Mouse (Mus musculus) embryo, embryonic 11 days (tissue): Measurements from ENCODE around the gene Dgkh.
"Not testable (repeated sequence)": the region's sequence is repeated elsewhere in the genome, so short reads cannot be mapped to it uniquely, and the experiment has no call there.

ENCODE experiments used
- DNase-seq: peaks from one replicate; pipeline ENCODE4 v3.0.0-alpha.2; 2015

Dgkh gene

GRCm38 (mm10) chr14:78732617-78733312 is at the start of gene Dgkh:
Dgkh (minus strand) TSS chr14:78732776.
- DNase-seq: peak; percentile 90

GRCm38 (mm10) chr14:78777215-78777614 is 44.6 kb upstream of the Dgkh start:
- DNase-seq: peak; percentile 7

DNA sequence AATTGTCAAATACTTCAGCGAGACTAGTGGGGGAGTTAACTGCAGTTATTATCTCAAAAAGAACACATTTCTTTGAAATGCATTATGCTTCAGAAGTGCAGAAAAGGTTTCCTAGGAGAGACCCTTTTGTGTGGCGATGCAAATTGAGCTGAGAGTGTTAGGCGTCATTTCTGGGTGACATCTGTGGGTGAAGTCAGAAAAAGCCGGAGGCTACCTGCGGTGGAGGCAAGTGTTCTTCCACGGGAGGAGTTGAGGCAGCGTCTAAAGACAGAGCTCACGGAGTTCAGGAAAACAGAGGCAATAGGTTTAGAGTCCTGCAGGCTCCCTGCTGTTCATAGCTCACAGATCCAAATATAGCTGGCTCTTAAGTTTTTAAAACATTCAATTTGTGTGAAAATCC is 44.1 kb upstream of the Dgkh start:
- DNase-seq: peak; percentile 19

DNA sequence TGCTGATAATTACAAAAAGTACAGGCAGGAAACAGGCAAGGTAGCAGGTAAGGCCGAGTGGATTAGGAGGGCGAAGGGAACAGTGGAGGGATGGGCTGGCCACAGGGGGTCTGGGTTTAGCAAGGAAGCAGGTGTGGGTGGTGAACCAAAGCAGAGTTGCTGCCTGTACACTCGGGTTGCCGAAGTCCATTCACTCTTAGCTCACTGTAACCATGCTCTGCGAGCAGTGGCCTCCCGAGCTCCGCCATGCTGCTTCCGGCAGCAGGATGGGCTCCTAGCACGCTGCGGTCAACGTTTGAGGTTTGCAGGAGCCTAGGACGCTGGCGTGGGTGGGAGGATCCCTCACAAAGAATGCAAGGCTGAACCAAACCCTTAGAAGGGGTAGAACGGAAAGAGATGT is 43.1 kb upstream of the Dgkh start:
- DNase-seq: peak; percentile 11

DNA sequence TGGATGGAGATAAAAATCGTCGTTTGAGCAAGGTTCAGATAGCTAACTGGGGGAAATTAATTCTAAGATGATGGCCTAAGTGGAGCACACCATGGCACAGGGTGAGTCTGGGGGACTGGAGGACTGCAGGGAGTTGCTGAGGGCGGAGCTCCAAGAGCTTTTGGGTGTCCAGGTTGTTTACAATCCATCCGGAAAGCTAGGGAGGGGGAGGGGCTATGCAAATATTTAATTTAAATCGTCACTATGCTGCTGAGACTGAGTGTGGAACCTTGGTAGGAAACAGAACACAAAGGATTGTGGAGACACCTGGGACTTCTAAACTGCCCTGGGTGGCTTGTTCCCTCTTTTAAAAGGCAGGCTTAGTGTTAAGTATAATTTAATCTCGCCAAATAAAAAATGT is 42.6 kb upstream of the Dgkh start:
- no peak for DNase-seq

- no peak for DNase-seq
These were observed 37.9 kb upstream of the Dgkh start for GRCm38 (mm10) chr14:78770457-78770856.

- no peak for DNase-seq
These were observed 28.5 kb upstream of the Dgkh start for GRCm38 (mm10) chr14:78761064-78761463.

- DNase-seq: peak; percentile 13
These were observed 26.9 kb upstream of the Dgkh start for GRCm38 (mm10) chr14:78759491-78759890.

- DNase-seq: no peak
These were observed 22.7 kb upstream of the Dgkh start for GRCm38 (mm10) chr14:78755316-78755715.

DNA sequence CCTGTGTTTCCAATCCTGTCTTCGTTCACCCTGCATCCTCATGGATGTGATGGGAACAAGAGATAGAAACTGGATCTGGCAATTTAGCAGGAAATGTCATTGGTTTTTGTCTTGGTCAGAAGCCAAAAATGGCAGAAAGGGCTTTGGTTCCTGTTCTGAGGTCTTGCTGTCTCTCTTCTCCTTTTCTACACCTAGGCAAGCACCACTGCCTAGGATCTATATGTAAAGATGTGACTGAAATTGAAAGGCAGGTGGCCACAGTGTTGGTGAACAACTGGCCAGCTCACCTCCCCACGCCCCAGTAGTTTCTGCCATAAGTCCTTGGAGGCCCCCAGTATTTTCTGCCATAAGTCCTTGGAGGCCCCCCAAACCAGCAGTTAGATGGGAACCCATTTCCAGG is 16.1 kb upstream of the Dgkh start:
- DNase-seq: no peak

- DNase-seq: no peak
These were observed 15.5 kb upstream of the Dgkh start for GRCm38 (mm10) chr14:78747969-78748651.

DNA sequence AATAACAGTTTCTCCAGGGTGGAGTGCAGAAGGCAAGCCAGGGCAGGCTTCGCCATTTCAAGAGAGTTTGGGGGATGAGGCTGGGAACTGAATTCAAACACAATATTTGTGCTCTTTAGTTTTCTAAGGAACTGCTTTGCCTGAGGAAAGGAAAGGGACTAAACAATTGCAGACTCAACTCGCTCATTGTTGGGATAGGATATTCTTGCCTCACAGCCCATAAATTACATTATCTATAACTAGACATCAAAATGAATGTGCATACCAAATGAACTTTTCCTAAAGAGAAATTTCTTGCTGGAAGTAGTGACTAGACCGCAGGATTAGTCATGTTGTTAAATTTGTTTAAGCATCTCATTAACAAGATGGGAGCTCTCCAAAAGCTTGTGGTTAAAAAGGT is 14.9 kb upstream of the Dgkh start:
- no peak for DNase-seq

DNA sequence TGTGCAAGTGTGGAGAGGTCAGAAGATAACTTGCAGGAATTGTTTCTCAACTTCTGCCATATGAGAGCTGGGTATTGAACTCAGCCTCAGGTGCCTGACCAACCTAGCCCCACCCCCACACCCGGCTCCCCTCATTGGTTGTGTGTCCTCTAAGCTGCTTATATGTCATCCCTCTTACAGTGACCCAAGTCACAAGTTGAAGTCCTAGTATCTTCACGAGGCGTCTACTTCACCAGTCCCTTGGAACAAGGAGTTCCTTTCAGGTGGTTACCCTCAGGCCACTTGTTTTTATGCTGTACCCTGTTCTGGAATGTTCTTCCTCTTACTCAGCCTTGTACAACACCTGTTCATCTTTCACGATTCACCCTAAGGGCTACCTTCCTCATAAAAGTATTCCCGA is 2.0 kb upstream of the Dgkh start:
- DNase-seq: no peak

DNA sequence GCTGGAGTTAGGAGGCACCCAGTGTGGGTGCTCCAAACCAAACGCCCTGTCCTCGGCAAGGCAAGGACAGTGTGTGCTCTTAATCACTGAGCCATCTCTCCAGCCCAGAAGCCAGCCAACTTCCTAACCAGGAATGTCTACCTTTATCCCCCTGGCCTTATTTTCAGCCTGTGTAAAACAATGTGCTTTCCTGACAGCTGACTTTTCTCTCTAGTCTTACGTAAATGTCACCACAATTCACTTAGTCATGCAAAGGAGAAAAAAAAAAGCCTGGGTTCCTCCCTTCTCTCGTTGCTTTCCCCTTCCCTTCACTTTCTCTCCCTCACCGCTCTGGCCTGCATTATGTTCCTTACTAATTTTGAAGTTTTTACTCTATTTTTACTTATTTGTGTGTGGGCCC is 1.6 kb upstream of the Dgkh start:
- DNase-seq: not testable (repeated sequence)

DNA sequence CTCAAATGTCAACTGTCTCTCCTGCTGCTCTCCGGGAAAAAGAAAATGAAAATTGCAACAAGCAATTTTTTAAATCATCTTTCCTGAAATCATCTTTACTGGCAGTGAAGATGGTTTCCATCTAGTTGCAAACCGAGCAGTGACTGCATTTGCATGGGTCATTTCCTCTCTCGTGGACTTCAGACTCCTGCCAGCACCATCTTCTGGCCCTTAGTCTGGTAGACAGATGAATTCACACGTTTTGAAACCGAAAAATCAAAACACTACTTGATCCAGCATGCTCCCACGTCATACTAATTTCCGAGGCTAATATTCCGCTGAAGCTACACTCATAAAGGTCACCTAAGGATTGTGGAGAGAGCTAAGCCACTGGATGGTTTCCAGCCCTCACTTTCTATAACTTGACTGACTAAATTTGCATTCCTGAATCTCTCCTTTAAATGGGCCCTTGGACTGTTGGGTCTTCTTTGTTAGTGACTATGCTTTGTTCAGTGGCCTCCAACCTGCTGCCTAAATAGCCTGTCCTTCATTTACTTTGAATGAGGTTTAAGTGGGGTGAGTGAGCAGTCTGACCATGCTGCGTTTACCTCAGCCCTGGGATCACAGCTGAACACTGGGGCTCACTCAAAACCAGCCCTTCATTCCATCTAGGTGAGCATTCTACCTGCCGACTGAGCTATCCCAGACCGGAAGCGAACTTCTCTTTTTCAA is 945 bp upstream of the Dgkh start:
- DNase-seq: no peak

DNA sequence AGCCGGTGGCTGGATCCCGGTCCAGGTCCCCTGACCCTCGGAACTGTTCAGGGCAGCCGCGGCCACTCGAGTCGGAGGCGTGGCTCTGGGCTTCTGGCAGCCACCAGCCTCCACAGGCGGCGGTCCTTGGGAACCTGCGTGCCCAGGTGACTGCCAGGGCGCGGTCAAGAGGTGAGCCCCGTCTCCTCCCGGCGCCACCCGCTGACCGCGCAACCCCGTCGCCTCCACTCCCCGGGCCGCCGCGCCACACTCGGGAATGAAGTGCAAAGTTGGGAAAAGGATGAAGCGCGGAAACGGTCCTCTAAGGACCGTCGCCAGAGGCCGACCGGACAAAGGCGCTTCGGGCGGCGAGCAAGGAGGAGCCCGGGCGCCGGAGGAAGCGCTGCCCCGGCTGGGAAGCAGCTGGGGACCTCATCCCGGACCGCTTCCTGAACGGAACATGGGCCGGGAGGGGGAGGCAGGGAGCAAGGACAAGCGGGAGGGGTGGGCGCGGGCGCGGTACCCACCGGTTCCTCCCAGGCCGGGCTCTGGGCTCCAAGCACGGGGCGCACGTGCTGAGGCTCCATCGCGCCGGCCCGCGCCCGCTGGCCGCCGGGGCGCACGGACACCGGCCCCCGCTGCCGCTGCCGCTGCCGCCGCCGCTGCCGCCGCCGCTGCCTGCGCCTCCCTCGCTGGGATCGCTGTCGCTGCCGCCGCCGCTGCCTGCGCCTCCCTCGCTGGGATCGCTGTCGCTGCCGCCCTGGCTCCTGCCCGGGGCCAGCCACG is 542 bp downstream of the Dgkh start:
- DNase-seq: peak; percentile 66

GRCm38 (mm10) chr14:78731240-78731639 is 1.3 kb downstream of the Dgkh start:
- peak; percentile 46 for DNase-seq

DNA sequence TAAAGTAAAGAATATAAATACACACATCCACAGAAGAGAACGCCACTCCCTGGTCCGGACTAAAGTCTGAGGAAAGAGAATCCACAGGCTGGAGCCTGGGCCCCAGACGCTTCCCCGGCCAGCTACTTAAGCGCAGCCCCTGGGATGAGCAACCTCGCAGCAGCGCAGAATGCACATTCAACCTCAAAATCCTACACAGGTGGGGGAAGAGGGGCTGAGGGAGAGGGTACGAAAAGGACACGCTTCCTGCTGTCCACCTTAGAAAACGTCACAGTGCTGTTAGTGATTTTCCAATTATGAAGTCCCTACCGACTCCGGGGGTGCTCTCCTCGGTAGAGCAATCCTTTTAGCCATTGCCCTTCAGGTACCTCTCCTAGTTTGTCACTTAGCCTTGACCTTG is 6.6 kb downstream of the Dgkh start:
- DNase-seq: peak; percentile 42

DNA sequence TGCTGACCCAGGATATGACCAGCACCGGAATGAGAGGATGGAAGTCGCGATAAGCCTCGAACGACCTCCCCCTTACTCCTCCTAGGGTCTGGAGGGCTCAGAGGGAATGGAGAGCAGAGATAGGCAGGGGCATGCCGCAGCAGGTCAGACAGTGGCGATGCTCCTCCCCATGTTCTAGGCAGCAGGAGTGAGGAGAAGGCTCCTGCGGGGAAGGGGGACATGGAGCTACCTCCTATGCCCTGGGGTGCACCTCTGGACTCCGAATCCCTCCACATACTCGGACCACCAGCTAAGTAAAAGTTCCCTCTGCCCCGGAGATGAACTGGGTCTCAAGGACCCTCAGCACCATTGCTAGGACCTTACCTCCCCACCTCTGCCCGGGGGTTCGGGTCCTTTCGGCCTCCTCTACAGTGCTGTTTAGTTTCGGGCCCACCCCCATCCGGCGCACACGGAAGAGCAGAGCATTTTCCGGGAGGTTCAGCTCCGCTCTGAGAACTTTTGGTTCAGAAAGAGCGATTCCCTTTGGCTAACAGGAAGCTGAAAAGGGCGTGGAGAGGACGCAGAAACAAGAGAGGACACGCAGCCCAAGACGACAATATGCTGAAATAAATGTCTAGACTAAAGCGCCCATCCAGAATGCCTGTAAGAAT is 7.1 kb downstream of the Dgkh start:
- peak; percentile 45 for DNase-seq

- DNase-seq: peak; percentile 80
These were observed 7.9 kb downstream of the Dgkh start for GRCm38 (mm10) chr14:78724414-78725306.

DNA sequence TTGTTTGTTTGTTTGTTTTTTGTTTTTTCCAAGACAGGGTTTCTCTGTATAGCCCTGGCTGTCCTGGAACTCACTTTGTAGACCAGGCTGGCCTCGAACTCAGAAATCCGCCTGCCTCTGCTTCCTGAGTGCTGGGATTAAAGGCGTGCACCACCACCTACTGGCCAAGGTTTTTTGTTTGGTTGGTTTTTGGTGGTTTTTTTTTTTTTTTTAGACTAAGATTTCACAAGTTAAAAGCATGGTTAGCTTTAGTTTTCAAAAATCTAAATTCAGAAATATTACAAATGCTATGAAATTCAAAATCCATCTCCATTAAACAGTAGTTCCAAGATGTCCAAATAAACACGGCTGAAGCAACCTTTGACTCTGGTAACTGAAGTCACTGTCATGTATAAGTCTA is 8.9 kb downstream of the Dgkh start:
- DNase-seq: not testable (repeated sequence)

DNA sequence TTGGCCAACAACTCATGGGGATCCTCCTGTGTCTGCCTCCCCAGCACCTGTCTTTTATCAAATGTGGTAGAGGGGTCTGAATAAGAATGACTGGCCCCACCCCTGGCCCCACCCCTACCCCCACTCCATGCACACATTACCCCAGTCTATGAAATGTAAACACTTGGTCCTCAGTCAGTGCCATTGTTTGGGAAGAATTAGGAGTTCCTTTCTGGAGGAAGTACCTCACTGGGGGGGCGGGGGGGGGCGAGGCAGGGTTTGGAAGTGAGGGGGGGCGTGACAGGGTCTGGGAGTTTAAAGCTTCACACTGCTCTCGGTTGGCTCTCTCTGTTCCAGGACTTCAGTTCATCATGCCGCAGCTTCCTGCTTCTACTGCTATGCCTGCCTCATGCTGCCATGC is 10.5 kb downstream of the Dgkh start:
- no peak for DNase-seq
